Mouse (Mus musculus) G1E-ER4 (cell line): ENCODE data around the gene Meox2. TPM values are rescaled to one million over a fixed set of nuclear protein-coding genes. Genes with fewer than 3 reads are reported as not detected.

Source experiments
- GATA1 ChIP-seq: IDR thresholded peaks from one replicate; pipeline ENCODE4 v1.8.0; 2012; ENCODE audit warnings: low read length, inconsistent platforms
- polyA plus RNA-seq: library from polyadenylated mRNA; stranded (reverse); fragments of >175 nt; gene quantifications from 2 replicates; pipeline ENCODE4 v1.2.3, GENCODE M21; 2012

The Meox2 gene
- polyA plus RNA-seq, 1 experiment, result not detected

GRCm38 (mm10) chr12:37188940-37189488 lies 80.7 kb downstream of the Meox2 start:
- no peak for TF ChIP-seq GATA1

Other genes with a start within 250 kb of the Meox2 start
- gene Agmo, start 133.1 kb downstream of the Meox2 start, polyA plus RNA-seq, result 0.09 TPM in 1 of 2 replicates, not detected in the other